8 mouse cellular contexts compared by ENCODE assay signal in genomic region chr5:146220879-146221714, GRCm38 (mm10). TPM values are rescaled to one million over a fixed set of nuclear protein-coding genes. Genes with fewer than 3 reads are reported as not detected.
DNase-seq lines count a peak whose midpoint lies in the region; ATAC-seq and TF ChIP-seq lines count a peak whose summit lies in the region.

Rnf6 (minus strand) TSS chr5:146221555.

- no peaks in the 10 kb centered on the region for H3K27me3 ChIP-seq in megakaryocyte, embryonic 14.5 days (replicated peaks)

- no peaks in the 10 kb centered on the region for H3K9me3 ChIP-seq in megakaryocyte, embryonic 14.5 days

- H3K4me3 ChIP-seq in cortical plate, adult 2 months (ENCODE audit: insufficient read depth, low read length), result peak within 1 kb of the TSS; percentile 86
- peak within 1 kb of the TSS; percentile 93 for H3K4me3 ChIP-seq in megakaryocyte, embryonic 14.5 days (replicated peaks)

- TF ChIP-seq CTCF in cortical plate, adult 2 months (IDR thresholded peaks at IDR 0.05; ENCODE audit: extremely low read depth, insufficient read depth, low read length), result no peak

- peaks cover 34% of the 10 kb centered on the region for H3K36me3 ChIP-seq in megakaryocyte, embryonic 14.5 days (replicated peaks; ENCODE audit: low read length)

- ATAC-seq in activated CD4-positive, CD25-positive, alpha-beta regulatory T cell, adult 4 months, result peak; percentile 99

- H3K27ac ChIP-seq in cortical plate, adult 2 months (ENCODE audit: insufficient read depth, low read length), result peak within 1 kb of the TSS; percentile 98

- H3K4me1 ChIP-seq in cortical plate, adult 2 months (ENCODE audit: control insufficient read depth, insufficient read depth, low read length), result peaks cover 2% of the 10 kb centered on the region; the same call in 1 of the 2 replicates
- peaks cover 34% of the 10 kb centered on the region for H3K4me1 ChIP-seq in megakaryocyte, embryonic 14.5 days

- DNase-seq in gastrocnemius, adult 8-10 months (ENCODE audit: low spot score in 2 of 2), result peak; percentile 89 to 94
- DNase-seq in hindlimb bud, embryonic 11.5 days (ENCODE audit: extremely low spot score, low read depth, low spot score), result peak; percentile 80
- peak; percentile 77 to 96 for DNase-seq in left cerebral cortex, adult 8-10 months (ENCODE audit: low spot score in 2 of 2)
- peak; percentile 97 to 98 for DNase-seq in right cerebral cortex, postnatal 10 days (ENCODE audit: low spot score in 2 of 2)
- DNase-seq in urinary bladder, postnatal 25 days (ENCODE audit: low spot score), result peak; percentile 88

- peak; percentile 48; the same call in 1 of the 2 replicates for TF ChIP-seq POLR2A in cortical plate, adult 2 months (IDR thresholded peaks at IDR 0.05; ENCODE audit: extremely low read depth, insufficient read depth, low read length)

RNA-seq across cellular contexts. Expression of gene Rnf6, which starts in this region (rescaled TPM):
- 10 to 100 TPM; 81.0 to 81.9 TPM for polyA plus RNA-seq in activated CD4-positive, CD25-positive, alpha-beta regulatory T cell, adult 4 months (2017; shearing (Covaris generic))
- polyA plus RNA-seq in cortical plate, adult 2 months (2012; rRNA removed), result 47.5 and 51.1 TPM in 2 replicates
- 10 to 100 TPM; 40.3 to 46.6 (median 42.4) TPM for total RNA-seq in gastrocnemius, adult 8-10 months (2022)
- 10 to 100 TPM; 57.3 to 70.0 (median 62.7) TPM for total RNA-seq in left cerebral cortex, adult 8-10 months (2022)
- polyA plus RNA-seq in megakaryocyte, embryonic 14.5 days (2012; ENCODE audit: insufficient read depth, low replicate concordance), result 8.2 and 8.3 TPM in 2 replicates

Comparison
In these comparisons a context has a peak if more than half of its experiments do, and no peak if none do; other contexts are left out.
1. Peak in every context shown above with its lines: DNase-seq, ATAC-seq, H3K4me3 ChIP-seq and H3K27ac ChIP-seq.